Mouse (Mus musculus): ENCODE results near the gene Ppm1l. TPM values are rescaled to one million over a fixed set of nuclear protein-coding genes. Genes with fewer than 3 reads are reported as not detected.

Ppm1l gene
- polyA plus RNA-seq (2014; fragmentation: Nextera tagmentation; extraction: Ambion mirVana) = 17.1 and 17.2 TPM in 2 replicates

- under 1% methylated on average over 72 of the region's 80 CpGs for WGBS
- peak; percentile 95 for DNase-seq (ENCODE audit: low spot score)
- no peaks in the 10 kb centered on the region for H3K27me3 ChIP-seq (ENCODE audit: control insufficient read depth, insufficient read depth, low read length)
- H3K4me3 ChIP-seq (ENCODE audit: low read depth, low read length) = peak within 1 kb of the TSS; percentile 79
- peak within 1 kb of the TSS; percentile 85 for H3K27ac ChIP-seq (ENCODE audit: low read depth, low read length)
- H3K4me1 ChIP-seq (replicated peaks; ENCODE audit: control insufficient read depth, insufficient read depth, low read length) = peaks cover 4% of the 10 kb centered on the region; the same call in 1 of the 2 replicates
- H3K9ac ChIP-seq (ENCODE audit: low read depth, low read length) = peak within 1 kb of the TSS; percentile 92
- peak within 1 kb of the TSS; percentile 94 for H3K4me2 ChIP-seq (replicated peaks; ENCODE audit: low read depth, low read length)
- no peaks in the 10 kb centered on the region for H3K36me3 ChIP-seq (ENCODE audit: control insufficient read depth, insufficient read depth, low read length)
- no peaks in the 10 kb centered on the region for H3K9me3 ChIP-seq (ENCODE audit: control insufficient read depth, low read length)
- ATAC-seq (ENCODE audit: low FRiP score) = peak; percentile 98
Measured at GRCm38 (mm10) chr3:69316391-69317195, at the start of gene Ppm1l. Gene Ppm1l, plus strand, starts transcription at chr3:69316861.

- Histone ChIP-seq H3K27ac (ENCODE audit: low read depth, low read length) (no peak overlapping the region), H3K9ac (ENCODE audit: low read depth, low read length) (no peak overlapping the region), H3K4me2 (replicated peaks; ENCODE audit: low read depth, low read length) (no peak overlapping the region), H3K9me3 (ENCODE audit: control insufficient read depth, low read length) (no peaks in the 10 kb centered on the region), H3K27me3 (ENCODE audit: control insufficient read depth, insufficient read depth, low read length) (no peaks in the 10 kb centered on the region), H3K4me3 (ENCODE audit: low read depth, low read length) (no peak overlapping the region), H3K4me1 (replicated peaks; ENCODE audit: control insufficient read depth, insufficient read depth, low read length) (no peaks in the 10 kb centered on the region), H3K36me3 (ENCODE audit: control insufficient read depth, insufficient read depth, low read length) (no peaks in the 10 kb centered on the region)
- 81% methylated on average over 7 of the region's 7 CpGs for WGBS
- no peak for ATAC-seq (ENCODE audit: low FRiP score)
- DNase-seq (ENCODE audit: low spot score) = no peak
Measured at GRCm38 (mm10) chr3:69271812-69272211, 44.8 kb upstream of the Ppm1l start.

- Histone ChIP-seq H3K4me1 (replicated peaks; ENCODE audit: control insufficient read depth, insufficient read depth, low read length) (no peaks in the 10 kb centered on the region), H3K4me3 (ENCODE audit: low read depth, low read length) (no peak overlapping the region), H3K27ac (ENCODE audit: low read depth, low read length) (no peak overlapping the region), H3K9ac (ENCODE audit: low read depth, low read length) (0 out of 2 replicates have a peak overlapping the region, but pooled peaks have one; percentile 19), H3K36me3 (ENCODE audit: control insufficient read depth, insufficient read depth, low read length) (no peaks in the 10 kb centered on the region), H3K9me3 (ENCODE audit: control insufficient read depth, low read length) (no peaks in the 10 kb centered on the region), H3K27me3 (ENCODE audit: control insufficient read depth, insufficient read depth, low read length) (no peaks in the 10 kb centered on the region), H3K4me2 (replicated peaks; ENCODE audit: low read depth, low read length) (no peak overlapping the region)
- no peak for ATAC-seq (ENCODE audit: low FRiP score)
- 88% methylated on average over 16 of the region's 16 CpGs for WGBS
- DNase-seq (ENCODE audit: low spot score) = peak; percentile 8
Measured at GRCm38 (mm10) chr3:69274018-69274663, 42.5 kb upstream of the Ppm1l start.

GRCm38 (mm10) chr3:69274664-69275312, 41.9 kb upstream of the Ppm1l start:
- DNase-seq (ENCODE audit: low spot score) (peak; percentile 56), ATAC-seq (ENCODE audit: low FRiP score) (peak; percentile 75; the same call in 1 of the 2 replicates)
- no peaks in the 10 kb centered on the region for H3K4me1 ChIP-seq (replicated peaks; ENCODE audit: control insufficient read depth, insufficient read depth, low read length)
- no peaks in the 10 kb centered on the region for H3K9me3 ChIP-seq (ENCODE audit: control insufficient read depth, low read length)
- WGBS = 71% methylated on average over 15 of the region's 15 CpGs
- no peak overlapping the region for H3K4me2 ChIP-seq (replicated peaks; ENCODE audit: low read depth, low read length)
- no peaks in the 10 kb centered on the region for H3K36me3 ChIP-seq (ENCODE audit: control insufficient read depth, insufficient read depth, low read length)
- no peak overlapping the region for H3K27ac ChIP-seq (ENCODE audit: low read depth, low read length)
- H3K4me3 ChIP-seq (ENCODE audit: low read depth, low read length) = no peak overlapping the region
- H3K9ac ChIP-seq (ENCODE audit: low read depth, low read length) = 0 out of 2 replicates have a peak overlapping the region, but pooled peaks have one; percentile 19
- H3K27me3 ChIP-seq (ENCODE audit: control insufficient read depth, insufficient read depth, low read length) = no peaks in the 10 kb centered on the region

- no peaks in the 10 kb centered on the region for H3K9me3 ChIP-seq (ENCODE audit: control insufficient read depth, low read length)
- no peak for ATAC-seq (ENCODE audit: low FRiP score)
- WGBS = 89% methylated on average over 6 of the region's 6 CpGs
Measured at GRCm38 (mm10) chr3:69278648-69279047, 38.0 kb upstream of the Ppm1l start.

GRCm38 (mm10) chr3:69282406-69282805, 34.3 kb upstream of the Ppm1l start:
- H3K4me2 ChIP-seq (replicated peaks; ENCODE audit: low read depth, low read length) = no peak overlapping the region
- ATAC-seq (ENCODE audit: low FRiP score) (no peak), DNase-seq (ENCODE audit: low spot score) (no peak)
- no peaks in the 10 kb centered on the region for H3K36me3 ChIP-seq (ENCODE audit: control insufficient read depth, insufficient read depth, low read length)
- 88% methylated on average over 9 of the region's 9 CpGs for WGBS
- no peak overlapping the region for H3K9ac ChIP-seq (ENCODE audit: low read depth, low read length)
- H3K27me3 ChIP-seq (ENCODE audit: control insufficient read depth, insufficient read depth, low read length) = no peaks in the 10 kb centered on the region
- H3K4me3 ChIP-seq (ENCODE audit: low read depth, low read length) = no peak overlapping the region
- H3K9me3 ChIP-seq (ENCODE audit: control insufficient read depth, low read length) = no peaks in the 10 kb centered on the region
- H3K4me1 ChIP-seq (replicated peaks; ENCODE audit: control insufficient read depth, insufficient read depth, low read length) = no peaks in the 10 kb centered on the region
- H3K27ac ChIP-seq (ENCODE audit: low read depth, low read length) = no peak overlapping the region

More at GRCm38 (mm10) chr3:69278648-69279047, 38.0 kb upstream of the Ppm1l start:
- Histone ChIP-seq H3K4me3 (ENCODE audit: low read depth, low read length) (no peak overlapping the region), H3K27ac (ENCODE audit: low read depth, low read length) (no peak overlapping the region), H3K27me3 (ENCODE audit: control insufficient read depth, insufficient read depth, low read length) (no peaks in the 10 kb centered on the region), H3K36me3 (ENCODE audit: control insufficient read depth, insufficient read depth, low read length) (no peaks in the 10 kb centered on the region), H3K4me2 (replicated peaks; ENCODE audit: low read depth, low read length) (no peak overlapping the region), H3K9ac (ENCODE audit: low read depth, low read length) (no peak overlapping the region), H3K4me1 (replicated peaks; ENCODE audit: control insufficient read depth, insufficient read depth, low read length) (no peaks in the 10 kb centered on the region)
- DNase-seq (ENCODE audit: low spot score) = no peak

- no peak overlapping the region for H3K27ac ChIP-seq (ENCODE audit: low read depth, low read length)
- no peaks in the 10 kb centered on the region for H3K36me3 ChIP-seq (ENCODE audit: control insufficient read depth, insufficient read depth, low read length)
- H3K4me3 ChIP-seq (ENCODE audit: low read depth, low read length) = no peak overlapping the region
- no peak overlapping the region for H3K4me2 ChIP-seq (replicated peaks; ENCODE audit: low read depth, low read length)
- 80% methylated on average over 7 of the region's 7 CpGs for WGBS
- DNase-seq (ENCODE audit: low spot score) (no peak), ATAC-seq (ENCODE audit: low FRiP score) (no peak)
- no peaks in the 10 kb centered on the region for H3K4me1 ChIP-seq (replicated peaks; ENCODE audit: control insufficient read depth, insufficient read depth, low read length)
- H3K27me3 ChIP-seq (ENCODE audit: control insufficient read depth, insufficient read depth, low read length) = no peaks in the 10 kb centered on the region
- no peaks in the 10 kb centered on the region for H3K9me3 ChIP-seq (ENCODE audit: control insufficient read depth, low read length)
- H3K9ac ChIP-seq (ENCODE audit: low read depth, low read length) = no peak overlapping the region
Measured at GRCm38 (mm10) chr3:69283085-69283847, 33.4 kb upstream of the Ppm1l start.

GRCm38 (mm10) chr3:69289833-69290232, 26.8 kb upstream of the Ppm1l start:
- WGBS = 90% methylated on average over 14 of the region's 14 CpGs
- no peaks in the 10 kb centered on the region for H3K36me3 ChIP-seq (ENCODE audit: control insufficient read depth, insufficient read depth, low read length)
- H3K4me1 ChIP-seq (replicated peaks; ENCODE audit: control insufficient read depth, insufficient read depth, low read length) = no peaks in the 10 kb centered on the region
- ATAC-seq (ENCODE audit: low FRiP score) (no peak), DNase-seq (ENCODE audit: low spot score) (no peak)
- H3K9me3 ChIP-seq (ENCODE audit: control insufficient read depth, low read length) = no peaks in the 10 kb centered on the region
- H3K4me2 ChIP-seq (replicated peaks; ENCODE audit: low read depth, low read length) = no peak overlapping the region
- no peak overlapping the region for H3K9ac ChIP-seq (ENCODE audit: low read depth, low read length)
- no peak overlapping the region for H3K27ac ChIP-seq (ENCODE audit: low read depth, low read length)
- no peaks in the 10 kb centered on the region for H3K27me3 ChIP-seq (ENCODE audit: control insufficient read depth, insufficient read depth, low read length)
- H3K4me3 ChIP-seq (ENCODE audit: low read depth, low read length) = no peak overlapping the region

Data from hindbrain, embryonic 11.5 days (tissue).